Mouse (Mus musculus) testis, adult 2 months (tissue): Measurements from ENCODE around the gene Ankrd39.

Source experiments
- CTCF ChIP-seq: fragments of 200-500 bp; IDR thresholded peaks from 2 replicates; pipeline ENCODE4 v1.5.1; 2012; ENCODE audit warnings: low read depth, mild to moderate bottlenecking, inconsistent platforms, low read length, moderate library complexity; ENCODE audit not compliant: control insufficient read depth, insufficient read depth, insufficient replicate concordance
- POLR2A ChIP-seq: fragments of 200-500 bp; IDR thresholded peaks from 2 replicates; pipeline ENCODE4 v1.6.1; 2012; ENCODE audit warnings: low read depth, mild to moderate bottlenecking, inconsistent platforms, low read length, moderate library complexity; ENCODE audit not compliant: control insufficient read depth

- TF ChIP-seq POLR2A = peak; percentile 87
- TF ChIP-seq CTCF = peak; percentile 41; the same call in 1 of the 2 replicates
Observed at GRCm38 (mm10) chr1:36511289-36512021, 35.8 kb downstream of the Ankrd39 start, which contains the start of gene Cnnm3.
